Mouse (Mus musculus) heart, postnatal 4 days (tissue): ENCODE data around the gene Pitpnm2. TPM values are rescaled to one million over a fixed set of nuclear protein-coding genes. Genes with fewer than 3 reads are reported as not detected.
"Not testable (repeated sequence)": the region's sequence is repeated elsewhere in the genome, so short reads cannot be mapped to it uniquely, and the experiment has no call there.

Source experiments
- DNase-seq: peaks from one replicate; pipeline ENCODE4 v3.0.0; 2021
- total RNA-seq, 2 experiments: library from RNA; stranded (reverse); gene quantifications; 2 replicates each; pipeline ENCODE4 v1.2.3; 2021

Gene Pitpnm2
- total RNA-seq, 2 experiments from 2014 or later = 45.9 to 52.2 TPM

DNA sequence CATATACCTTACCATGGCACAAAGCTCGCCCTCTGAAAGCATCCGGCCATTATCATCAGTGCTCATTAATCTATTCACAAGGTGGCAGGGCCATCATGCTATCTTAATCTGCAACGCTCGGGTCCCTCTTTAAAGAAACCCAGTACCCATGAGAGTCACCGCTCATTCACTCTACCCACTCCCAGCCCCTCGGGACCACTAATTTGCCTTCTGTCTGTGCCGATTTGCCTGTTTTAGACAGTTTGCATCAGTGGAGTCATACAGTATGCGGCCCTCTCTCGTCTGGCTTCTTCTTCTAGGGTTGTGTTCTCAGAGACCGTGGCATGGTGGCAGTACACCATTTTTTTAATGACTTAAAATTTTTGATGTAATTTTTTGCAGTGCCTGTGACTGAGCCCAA is 30.1 kb downstream of the Pitpnm2 start:
- DNase-seq = no peak

DNA sequence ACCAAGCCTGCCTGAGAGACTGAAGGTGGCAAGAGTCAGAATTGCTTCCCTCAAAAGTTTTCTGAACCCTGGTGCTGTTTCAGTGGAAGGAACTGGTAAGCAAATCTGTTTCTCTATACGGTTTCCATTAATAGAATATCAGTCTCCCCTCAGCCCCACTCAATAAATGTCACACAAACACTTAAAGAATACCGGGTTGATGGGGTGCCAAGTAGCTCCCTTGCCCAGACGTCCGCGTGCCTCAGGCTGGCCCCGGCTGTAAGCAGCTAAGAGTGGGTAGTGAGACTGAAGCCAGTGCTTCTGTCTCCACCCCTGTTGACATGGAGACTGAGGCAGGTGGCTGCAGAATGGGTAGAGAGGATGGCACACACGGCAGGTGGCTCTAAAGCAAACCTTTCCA is 30.6 kb downstream of the Pitpnm2 start:
- DNase-seq = peak; percentile 52

DNA sequence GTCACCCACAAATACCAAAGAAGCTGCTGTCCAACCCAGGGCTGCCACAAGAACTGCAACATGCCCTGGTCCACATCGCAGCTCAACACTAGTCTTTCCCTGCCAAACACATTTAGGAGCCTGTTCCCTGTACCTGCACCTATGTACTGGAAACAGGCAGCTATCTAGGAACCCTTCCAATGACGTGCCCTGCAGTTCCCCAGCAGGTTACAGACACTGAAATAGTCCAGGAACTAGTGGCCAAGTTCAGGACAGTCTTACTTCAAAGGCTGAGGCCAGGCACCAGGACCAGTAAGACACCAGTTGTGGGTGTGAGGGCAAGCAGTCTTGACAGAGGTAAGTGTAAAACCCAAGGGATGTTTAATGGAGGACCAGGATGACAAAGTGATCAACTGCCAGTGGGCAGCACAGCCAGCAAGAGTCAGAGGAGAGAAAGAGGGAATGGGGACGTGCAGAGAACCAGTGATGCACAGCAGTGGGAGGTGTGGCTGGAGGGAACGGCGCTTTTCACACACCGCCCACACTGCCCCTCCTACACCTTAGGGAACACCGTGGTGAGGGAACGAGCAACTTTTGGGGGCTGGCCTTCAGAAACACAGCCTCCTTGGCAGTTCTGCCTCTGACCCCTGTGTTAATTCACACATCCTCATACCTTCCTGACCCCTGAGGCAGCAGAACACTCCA is 31.9 kb downstream of the Pitpnm2 start:
- no peak for DNase-seq

DNA sequence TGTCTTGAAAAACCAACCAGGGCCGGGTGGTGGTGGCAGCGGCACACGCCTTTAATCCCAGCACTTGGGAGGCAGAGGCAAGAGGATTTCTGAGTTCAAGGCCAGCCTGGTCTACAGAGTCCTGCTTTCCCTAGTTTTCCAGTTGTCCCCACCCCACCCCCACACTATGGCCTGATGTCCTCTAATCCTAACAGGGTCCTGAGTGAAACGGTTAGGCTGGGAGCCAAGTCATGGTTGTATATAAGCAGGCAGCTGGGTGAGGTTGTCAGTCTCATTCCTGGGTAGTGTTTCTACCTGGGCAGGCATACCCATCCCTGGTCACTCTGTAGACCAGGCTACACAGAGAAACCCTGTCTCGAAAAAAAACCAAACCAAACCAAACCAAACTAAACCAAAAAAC is 32.5 kb downstream of the Pitpnm2 start:
- not testable (repeated sequence) for DNase-seq

DNA sequence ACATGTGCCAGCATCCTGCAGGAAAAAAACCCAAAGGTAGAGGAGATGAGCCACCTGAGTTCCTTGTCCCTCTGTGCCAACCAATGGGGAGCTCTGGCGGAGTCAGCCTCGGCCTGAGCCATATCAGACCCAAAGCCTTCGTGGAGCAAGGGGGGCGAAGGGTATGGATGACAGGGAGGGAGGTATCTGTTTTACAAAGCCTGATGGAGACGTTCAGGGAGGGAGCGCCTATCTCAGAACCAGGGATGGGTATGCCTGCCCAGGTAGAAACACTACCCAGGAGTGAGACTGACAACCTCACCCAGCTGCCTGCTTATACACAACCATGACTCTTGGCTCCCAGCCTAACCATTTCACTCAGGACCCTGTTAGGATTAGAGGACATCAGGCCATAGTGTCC is 33.2 kb downstream of the Pitpnm2 start:
- DNase-seq = no peak

DNA sequence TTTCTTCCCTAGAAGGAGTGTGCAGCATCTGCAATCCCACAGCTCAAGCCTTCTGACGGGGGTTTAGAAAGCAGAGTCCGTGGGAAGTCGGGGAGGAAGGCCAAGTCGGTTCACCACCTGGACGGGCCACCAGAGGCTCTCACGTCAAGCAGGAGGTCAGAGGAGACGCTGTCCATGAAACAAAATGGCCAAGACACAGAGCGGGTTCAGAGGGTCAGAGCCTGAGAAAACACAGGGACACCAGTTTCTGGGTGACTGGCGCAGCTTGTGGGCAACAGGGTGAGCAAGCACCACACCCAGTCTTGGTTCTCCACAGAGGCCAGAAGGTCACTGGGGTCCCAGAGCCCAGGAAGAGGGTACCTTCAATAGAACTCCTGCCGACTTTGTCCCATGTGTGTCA is 33.9 kb downstream of the Pitpnm2 start:
- DNase-seq = no peak

DNA sequence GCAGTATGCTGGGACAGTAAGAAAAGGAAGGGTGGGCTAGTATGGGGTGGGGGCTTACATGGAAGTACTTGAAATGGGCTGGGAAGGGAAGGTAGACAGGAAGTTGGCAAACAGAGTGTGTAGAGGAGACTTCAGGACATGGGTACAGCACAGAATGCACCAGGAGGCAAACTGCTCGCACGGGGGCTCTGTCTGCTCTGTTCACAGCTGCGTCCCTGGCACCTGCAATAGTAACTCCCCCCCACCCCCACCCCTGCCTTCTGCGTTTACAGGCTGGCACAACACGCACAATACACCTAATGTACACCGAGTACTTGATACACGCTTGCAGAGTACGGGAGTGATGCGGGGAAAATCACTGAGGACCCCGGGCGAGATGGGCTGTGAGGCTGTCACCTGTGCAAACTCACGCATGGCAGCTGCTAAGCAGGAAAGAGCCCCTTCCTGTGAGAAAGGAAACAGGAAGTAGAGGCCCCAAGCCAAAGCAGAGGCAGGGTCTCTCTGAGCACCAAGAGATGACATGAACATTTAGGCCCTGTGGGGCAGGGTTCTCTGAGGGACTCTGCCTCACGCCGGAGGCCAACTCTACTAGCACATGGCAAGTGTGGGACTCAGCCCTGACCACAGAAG is 34.9 kb downstream of the Pitpnm2 start:
- no peak for DNase-seq

DNA sequence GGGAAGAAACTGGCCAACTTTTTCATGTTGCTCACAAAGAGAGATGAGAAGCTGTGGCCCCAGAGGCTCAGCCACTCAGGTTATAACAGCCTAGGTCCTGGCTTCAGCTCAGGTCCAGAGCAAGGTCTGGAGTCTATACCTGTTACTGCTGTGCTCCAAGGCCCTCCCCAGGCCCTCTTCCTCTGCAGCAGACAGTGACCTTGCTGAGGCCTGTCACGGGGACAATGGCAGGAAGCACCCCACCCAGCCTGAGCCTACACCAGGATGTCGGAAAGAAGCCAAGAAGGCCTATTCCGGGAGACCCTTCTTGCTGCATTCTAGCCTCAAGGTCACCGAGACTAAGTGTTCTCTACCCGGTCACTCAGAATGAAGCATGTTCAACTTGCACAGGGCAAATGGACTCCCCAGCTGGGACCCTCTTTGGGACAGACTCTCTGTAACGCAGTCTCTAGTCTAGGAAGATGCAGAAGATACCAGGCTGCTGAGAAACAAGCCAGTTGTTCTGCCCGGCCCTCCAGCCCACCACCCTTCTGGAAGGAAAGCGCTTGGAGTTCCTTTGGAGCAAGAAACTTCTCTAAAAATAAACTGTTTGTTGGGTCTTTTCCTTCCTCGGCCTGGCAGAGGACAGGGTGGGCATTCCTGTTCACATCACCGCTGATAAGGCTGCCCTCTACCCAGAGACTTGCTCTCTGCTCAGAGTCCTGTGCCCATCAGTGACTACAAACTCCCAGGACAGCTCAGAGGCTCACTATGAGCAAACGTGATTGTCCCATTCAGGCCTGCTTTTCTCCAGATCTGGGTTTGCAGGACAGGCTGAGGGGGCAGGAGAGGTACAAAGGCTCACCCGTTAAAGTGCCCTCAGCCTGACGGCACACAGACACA is 35.7 kb downstream of the Pitpnm2 start:
- peak; percentile 75 for DNase-seq

DNA sequence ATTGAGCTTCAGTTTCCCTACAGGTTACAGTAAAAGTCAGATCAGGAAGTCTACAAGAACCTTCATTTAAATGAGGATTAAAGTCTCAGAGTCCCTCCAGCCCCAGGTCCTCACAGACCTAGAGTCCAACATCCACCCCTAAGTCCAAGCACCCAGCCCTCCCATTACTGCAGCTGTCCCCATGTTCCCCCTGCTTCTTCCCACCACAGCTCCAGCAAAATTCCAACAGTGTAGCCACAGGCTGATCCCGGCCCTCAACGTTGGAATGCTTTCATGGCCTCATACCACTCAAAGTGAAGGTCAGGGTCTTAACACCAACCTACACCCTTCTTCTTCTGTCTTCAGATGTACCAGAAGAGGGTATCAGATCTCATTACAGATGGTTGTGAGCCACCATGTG is 37.9 kb downstream of the Pitpnm2 start:
- DNase-seq = no peak

DNA sequence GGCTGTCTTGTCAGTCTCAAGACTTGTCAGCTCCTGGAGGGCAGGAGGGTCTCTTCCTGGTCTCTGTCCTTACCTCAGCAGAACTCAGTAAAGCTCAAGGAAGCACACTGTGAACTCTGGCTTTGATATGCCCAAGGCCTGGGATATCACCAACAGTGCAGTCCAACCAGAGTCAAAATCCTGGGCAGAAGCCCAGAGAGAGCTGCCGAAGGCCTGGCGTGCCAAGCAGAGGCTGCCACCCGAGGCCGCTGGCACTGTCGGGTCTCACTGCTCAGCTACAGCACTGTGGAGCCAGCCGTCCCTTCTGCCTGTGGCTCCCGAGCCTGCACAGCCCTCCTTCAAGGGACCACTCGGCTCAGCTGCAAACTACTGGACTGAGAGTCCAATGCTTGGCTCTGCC is 38.3 kb downstream of the Pitpnm2 start:
- peak; percentile 76 for DNase-seq

DNA sequence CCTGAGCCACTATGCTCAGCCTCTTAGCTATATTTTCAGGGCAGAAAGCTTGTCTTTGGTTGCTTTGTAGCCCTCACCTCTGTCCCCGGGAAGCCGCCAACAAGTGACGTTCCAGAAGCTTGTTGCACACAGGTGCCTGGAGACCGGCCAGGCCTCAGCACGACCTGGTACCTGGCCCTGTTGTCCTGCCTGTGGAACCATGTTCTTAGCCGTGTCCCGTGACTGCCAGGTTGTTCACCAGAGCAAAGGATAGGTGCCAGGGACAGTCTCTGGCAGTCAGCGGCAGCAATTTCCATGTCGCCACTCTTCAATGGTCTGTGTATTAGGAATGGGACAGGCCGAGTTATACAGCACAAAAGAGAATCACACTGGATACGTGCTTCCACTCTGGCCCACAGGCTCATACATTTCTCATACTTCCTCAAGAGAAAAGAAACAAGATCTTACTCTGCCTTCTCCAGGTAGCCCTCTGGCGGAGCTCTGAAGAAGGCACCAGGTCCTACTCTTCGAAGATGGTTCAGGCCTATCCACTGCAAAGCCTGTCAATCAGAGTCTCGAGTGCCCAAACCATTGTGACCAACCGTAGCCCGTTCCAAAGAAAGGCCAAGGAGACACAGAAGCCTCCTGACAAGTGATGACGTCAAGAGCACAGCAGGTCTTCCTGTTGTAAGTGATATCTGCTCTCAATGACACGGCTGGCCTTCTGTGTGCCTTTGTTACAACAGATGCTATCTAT is 39.1 kb downstream of the Pitpnm2 start:
- no peak for DNase-seq

DNA sequence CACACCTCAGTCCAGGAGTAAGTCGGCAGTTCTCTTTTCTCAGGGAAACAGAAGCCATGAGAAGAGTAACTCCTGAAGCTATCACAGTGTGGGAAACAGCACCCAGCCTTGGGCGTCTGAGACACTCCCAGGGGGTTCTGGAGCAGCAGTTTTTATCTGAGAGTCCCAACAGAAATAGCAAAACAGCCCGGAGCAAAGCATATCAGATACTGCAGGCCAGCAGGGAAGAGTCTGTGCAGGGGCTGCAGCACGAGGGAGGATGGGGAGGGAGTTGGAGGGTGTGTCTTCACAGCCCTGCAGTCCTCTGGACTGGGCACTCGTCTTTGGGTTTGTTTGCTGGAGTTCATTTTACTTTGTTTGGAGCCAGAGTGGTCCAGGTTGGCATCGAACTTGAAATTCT is 39.7 kb downstream of the Pitpnm2 start:
- no peak for DNase-seq

DNA sequence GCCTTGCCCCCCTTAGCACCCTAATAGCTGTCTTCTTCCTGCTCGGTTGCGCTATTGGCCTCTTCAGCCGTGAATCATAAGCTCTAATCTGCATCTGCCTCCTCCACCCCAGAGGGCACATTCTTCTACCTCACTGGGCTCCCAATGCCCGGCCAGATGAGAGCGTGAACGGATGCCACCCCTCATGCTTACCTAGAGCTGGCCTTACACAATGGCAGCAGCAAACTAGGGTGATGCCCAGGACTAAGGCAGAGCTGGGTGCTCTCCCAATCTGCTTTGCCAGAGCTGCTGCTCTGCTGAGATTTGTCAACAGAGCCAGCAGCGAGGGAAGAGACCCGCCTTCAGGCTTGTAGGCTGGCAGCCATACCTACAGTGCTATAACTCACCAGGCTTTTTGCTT is 41.5 kb downstream of the Pitpnm2 start:
- no peak for DNase-seq

DNA sequence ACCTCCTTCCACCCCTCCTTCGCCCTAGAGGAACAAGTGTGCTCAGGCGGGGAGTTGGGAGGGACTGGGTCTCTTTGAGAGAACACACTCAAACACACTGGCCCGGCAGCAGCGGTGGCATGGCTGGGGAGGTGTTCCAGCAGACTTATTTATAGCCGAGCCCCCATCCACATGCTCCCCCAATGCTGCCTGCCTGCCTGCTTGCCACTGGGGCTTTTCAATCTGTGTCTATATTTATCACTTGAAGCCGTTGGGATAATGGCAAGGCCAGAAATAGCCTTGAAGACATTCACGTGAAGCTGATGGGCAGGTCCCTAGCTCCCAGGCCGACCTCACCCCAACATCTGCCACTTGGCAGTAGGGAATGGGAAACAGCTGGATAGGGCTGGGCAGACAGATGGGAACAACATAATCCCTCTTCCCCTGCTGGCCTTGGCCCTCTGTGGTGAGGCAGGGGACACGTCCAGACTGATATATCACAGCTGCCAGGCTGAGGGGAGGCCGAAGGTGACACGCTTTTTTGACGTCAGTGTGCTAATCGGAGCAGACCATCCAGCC is 43.0 kb downstream of the Pitpnm2 start:
- DNase-seq = peak; percentile 79

DNA sequence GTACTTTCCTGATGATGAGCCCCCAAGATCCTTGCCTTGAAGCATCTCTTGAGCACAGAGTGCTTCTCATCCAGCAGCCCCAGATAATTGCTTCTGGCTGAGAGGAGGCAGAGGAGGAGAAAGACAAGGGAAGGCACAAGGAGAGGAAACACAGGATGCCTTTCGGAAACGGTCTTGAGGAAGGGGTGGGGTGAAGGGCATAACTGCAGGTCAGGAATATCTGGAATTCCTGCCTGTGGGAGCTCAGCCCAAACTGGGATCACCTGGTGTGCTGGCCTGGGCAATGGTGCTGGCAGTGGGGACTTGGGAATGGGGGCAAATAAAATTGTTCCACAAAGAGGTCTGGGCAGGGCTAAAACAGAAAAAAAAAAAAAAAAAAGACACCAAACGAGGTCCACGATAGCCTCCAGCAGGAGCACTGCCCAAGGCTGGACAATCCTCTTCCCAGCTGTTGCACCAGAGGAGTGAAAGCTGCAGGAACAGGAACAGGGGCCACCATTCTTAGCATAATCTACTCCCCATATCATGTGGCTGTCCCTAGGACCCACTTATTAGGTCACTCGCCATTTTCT is 43.7 kb downstream of the Pitpnm2 start:
- no peak for DNase-seq

DNA sequence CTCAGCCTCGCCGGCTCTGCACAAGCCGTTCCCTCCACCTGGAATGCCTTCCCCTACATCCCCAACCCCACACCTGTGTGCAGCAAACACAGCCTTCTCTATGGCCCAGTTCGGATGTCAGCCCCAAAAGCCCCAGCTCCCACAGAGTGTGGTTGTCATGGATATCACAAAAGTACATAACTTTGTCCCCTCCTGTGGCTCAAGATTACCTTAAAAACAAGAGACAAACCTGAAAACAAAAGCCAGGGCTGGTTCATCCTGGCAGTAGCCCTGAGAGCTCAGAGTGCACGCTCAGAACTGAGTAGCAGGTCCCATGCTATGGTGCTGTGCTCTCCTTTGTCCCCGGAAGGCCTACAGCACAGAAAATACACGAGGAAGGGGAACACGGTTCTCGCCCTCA is 44.3 kb downstream of the Pitpnm2 start:
- no peak for DNase-seq

DNA sequence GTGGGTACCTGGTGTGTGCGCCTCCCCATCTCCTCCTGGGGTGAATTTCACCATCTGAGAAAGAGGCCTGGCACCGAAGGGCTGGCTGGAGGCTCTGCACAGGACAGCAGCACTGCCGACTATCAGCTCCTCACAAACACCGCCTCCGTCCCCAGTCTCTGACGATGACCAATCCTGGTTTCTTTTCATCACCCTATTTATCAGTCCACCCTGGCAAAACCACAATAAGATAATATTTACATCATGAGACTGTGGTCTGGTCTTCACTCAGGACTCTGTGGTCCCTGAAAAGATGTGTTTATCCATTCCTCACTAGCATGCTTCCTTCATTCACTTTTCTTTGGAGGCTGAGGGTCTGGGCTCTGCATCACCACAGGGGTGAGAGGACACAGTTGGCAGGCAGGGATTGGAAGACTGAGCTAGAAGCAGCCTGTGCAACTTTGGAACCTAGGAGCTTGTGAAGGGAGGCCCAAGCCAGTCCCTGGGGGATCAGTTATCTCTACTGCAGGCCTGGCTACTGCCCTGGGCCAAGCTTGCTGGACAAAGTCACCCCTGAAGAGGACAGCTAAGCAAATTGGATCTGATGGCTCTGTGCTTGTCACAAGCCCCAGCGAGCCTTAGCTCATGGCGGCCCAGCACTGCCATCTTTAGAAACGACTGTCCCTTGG is 45.3 kb downstream of the Pitpnm2 start:
- DNase-seq = no peak

DNA sequence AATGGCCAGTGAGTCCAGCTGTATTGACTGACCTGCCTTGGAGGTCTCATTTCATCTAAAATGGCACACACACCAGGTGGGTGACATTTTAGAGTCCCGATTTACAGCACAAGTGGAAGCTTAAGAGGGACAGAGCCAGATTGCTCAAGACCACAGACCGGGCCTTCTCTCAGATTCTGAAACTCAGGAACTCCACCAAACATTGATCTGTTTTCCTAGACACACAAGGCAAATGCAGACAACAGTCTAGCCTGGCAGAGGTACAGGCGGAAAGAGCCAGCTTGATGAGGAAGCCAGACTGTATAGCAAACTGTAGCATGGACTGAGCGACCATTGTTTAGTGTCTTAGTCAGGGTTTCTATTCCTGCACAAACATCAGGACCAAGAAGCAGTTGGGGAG is 46.3 kb downstream of the Pitpnm2 start:
- no peak for DNase-seq

DNA sequence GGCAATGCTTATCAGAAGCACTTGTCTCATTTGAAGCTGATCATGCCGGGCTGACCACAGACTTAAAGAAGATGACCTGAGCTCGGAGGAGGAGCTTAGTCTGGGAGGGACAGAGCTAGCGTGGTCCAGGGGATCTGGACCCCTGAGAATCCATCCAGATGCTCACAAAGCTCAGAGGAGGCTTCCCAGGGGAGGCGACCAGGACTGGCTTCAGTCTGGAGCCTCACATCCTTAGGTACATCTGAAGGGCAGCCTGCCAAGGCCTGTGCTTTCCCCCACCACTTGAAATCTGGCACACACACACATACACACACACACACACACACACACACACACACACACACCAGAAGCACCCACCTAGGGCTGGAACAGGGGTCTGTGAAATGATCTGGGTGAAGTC is 47.5 kb downstream of the Pitpnm2 start:
- no peak for DNase-seq

DNA sequence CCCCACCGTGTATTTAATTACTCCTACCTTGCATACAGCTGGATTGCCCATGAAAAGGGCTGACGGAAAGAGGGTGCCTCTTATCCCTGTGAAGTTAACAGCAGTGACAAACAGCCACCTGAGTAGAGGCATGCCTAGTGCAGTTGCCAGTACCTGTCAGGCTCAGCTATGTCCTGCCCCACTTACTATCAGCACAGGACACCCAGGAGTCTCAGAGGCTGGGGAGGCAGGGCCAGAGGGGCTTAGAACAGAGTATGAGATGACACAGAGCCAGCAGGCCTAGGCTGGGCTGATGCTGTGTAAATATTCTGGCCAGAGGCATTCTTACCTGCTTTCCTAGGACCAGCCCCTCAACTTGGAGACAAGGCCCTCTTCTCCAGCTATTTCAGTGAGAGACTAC is 48.0 kb downstream of the Pitpnm2 start:
- DNase-seq = no peak

DNA sequence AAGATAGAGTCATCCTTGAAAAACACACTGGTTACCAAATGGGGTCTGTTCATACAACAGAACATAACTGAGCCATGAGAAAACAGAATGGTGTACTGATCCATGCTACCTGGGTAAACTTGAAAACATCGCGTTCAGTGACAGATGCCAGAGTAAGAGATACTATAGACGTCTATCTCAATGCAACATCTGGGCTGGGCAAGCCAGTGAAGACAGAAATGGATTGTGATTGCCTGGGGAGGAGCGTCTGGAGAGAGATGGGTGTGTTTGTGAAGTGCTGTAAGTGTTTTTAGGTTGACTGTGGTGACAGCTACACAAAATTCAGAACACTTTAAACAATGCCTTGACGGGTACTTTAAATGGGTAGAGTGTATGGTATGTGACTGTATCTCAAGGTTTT is 48.7 kb downstream of the Pitpnm2 start:
- no peak for DNase-seq

DNA sequence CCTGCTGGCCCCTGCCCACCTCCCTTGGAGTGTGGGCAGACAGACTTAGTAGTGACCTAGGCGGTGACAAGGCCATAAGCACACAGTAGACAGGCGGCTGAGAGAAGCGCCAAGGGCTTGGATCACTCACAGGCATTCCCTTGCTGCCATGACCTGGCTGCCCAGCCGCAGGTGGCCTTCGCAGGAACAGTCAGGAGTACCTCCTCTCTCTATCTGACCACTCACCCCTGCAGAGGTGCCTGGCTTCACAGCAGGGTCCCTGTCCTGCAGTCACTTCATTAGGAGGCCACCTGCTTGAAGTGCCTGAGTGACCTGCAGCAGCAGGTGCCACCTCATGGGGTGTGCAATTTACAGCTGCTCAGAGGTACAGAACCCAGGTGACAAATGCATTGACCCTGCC is 50.4 kb downstream of the Pitpnm2 start:
- DNase-seq = no peak
